Mouse (Mus musculus): ENCODE data around the gene Cd63.

Gene Cd63

DNA sequence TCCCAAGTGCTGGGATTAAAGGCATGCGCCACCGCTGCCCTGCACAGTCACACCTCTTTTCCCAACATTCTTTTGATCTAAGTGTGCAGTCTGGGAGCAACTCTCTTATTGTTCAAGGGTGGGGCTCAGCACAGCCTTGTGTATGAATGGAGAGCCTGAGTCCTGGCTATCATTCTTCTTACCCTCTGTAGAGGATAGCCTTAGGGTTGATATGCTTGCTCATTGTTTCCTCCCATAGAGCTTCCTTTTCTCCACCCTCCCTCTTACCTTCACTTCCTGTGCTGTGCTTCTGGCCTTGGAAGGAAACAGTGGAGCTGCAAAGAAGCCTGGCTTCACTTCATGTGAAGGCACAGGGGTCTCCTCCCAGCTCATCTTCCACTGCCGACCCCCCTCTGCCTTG lies at the start of gene Cd63:
Cd63 (plus strand) TSS at position 292 of the 400 bp plus-strand sequence.
- DNase-seq (ENCODE audit: low spot score in 2 of 2): no peak

DNA sequence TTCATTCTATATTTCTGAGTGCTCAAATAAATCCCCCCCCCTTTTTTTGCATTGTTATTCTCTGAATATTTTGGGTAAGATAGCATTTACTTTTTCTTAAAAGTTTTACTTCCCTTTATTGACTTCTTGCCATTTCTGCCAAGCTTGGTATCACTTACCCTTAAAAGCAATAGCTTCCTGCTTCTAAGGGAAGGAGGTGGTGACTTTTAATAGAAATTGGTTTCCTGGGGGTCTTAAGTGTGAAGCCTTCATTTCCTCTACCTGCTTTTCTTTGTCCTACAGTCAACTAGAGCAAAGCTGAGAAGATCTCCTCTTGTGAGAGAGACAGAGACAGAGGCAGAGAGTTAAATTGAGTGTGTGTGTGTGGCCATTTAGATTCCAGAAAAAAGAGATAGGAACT lies 39.6 kb upstream of the Cd63 start:
- no peak for DNase-seq (ENCODE audit: low spot score in 2 of 2)

DNA sequence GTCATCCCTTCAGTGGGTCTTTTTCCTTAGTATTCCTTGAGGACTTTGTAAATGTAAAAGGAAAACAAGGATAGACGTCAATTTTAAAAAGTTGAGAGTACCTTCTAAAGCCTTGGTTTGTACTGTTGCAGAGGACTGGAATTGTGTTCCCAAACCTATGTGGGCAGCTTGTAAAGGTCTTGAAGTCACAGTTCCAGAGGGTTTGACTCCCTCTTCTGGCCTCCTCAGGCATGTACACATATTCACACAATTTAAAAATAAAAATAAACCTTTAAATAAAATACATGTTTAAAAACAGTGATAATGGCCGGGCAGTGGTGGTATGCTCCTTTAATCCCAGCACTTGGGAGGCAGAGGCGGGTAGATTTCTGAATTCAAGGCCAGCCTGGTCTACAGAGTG lies 34.7 kb upstream of the Cd63 start:
- no peak for DNase-seq (ENCODE audit: low spot score in 2 of 2)

DNA sequence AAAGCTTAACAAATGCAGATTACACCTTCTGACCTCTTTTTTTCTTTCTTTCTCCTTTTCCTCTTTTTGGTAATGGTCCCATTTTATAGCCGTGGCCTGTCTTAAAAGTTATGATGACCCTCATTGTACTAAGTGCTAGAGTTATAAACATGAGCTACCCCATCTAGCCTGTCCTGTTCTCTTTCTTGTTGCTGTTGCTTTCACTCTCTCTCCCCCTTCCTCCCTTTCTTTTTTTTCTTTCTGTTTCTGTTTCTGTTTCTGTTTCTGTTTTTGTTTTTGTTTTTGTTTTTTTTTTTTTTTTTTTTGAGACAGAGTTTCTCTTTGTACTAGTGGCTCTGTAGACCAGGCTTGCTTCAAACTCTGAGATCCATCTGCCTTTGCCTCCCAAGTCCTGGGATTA lies 34.3 kb upstream of the Cd63 start:
- no peak for DNase-seq (ENCODE audit: low spot score in 2 of 2)

DNA sequence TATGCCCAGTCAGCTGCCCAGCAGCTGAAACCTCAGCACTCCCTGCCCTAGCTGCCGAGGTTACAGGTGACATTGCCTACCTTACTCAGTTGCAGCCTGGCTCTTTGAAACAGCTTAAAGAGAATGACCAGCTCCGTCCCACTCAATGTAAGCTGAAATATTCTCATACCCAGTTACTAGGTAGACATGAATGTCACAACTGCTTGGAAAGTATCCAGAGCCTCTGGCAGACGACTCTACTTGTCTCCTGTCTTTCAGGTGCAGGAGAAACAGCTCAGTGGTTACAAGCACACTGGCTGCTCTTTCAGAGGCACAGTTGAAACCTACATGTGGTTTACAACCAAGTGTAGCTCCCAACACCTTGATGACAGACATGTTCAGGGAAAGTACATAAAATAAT lies 30.4 kb upstream of the Cd63 start:
- no peak for DNase-seq (ENCODE audit: low spot score in 2 of 2)

DNA sequence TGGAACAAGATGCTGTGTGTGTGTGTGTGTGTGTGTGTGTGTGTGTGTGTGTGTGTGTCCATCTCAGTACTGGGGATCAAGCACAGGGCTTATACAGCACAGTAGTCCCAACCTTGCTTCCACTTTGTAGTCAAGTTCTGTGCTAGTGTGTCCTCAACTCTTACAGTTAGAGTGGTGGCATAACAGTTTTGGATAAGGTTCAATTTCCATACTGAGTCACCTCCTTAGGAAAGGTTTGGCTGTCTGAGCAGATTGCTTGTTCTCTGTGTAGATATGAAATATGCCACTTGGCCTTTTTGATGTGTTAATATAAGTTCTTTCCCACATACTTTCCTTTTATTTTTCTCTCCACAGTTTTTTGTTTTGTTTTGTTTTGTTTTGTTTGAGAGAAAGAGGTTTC lies 22.5 kb upstream of the Cd63 start:
- DNase-seq (ENCODE audit: low spot score in 2 of 2): no peak

DNA sequence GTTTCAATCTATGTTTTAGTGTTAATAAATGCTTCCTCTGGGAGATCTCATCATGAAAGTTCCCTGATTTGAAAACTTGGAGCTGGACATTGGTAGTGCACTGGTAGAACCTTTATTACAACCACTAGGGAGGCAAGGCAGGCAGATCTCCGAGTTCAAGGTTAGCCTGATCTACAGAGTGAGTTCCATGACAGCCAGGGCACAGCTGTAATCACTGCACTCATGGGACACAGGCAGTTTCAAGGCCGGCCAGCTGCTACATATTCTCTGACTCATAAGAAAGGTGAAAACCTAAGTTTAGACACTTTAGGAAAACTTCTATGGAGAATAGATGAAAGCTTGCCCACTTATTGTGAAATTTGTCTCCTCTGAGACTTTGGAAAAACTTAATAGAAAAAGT lies 22.0 kb upstream of the Cd63 start:
- DNase-seq (ENCODE audit: low spot score in 2 of 2): no peak

DNA sequence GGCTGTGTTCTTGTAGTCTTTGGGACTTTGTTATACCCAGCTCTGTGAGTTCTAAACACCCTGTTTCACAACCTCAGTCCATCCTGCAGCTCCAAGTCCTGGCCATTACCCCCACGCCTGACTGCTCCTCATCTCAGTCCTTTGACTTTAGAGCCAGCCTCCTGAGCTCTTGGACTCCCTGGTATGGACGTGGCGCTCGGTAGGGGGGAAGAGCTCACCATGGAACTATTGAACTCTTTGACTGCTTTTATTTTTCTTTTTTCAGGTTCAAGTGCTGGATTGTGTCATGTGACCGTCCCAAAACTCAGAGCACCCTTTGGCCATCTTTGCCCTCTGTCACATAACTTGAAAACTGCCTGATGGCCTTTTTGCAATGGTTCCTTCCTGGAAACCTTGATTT lies 18.7 kb upstream of the Cd63 start:
- DNase-seq (ENCODE audit: low spot score in 2 of 2): no peak

DNA sequence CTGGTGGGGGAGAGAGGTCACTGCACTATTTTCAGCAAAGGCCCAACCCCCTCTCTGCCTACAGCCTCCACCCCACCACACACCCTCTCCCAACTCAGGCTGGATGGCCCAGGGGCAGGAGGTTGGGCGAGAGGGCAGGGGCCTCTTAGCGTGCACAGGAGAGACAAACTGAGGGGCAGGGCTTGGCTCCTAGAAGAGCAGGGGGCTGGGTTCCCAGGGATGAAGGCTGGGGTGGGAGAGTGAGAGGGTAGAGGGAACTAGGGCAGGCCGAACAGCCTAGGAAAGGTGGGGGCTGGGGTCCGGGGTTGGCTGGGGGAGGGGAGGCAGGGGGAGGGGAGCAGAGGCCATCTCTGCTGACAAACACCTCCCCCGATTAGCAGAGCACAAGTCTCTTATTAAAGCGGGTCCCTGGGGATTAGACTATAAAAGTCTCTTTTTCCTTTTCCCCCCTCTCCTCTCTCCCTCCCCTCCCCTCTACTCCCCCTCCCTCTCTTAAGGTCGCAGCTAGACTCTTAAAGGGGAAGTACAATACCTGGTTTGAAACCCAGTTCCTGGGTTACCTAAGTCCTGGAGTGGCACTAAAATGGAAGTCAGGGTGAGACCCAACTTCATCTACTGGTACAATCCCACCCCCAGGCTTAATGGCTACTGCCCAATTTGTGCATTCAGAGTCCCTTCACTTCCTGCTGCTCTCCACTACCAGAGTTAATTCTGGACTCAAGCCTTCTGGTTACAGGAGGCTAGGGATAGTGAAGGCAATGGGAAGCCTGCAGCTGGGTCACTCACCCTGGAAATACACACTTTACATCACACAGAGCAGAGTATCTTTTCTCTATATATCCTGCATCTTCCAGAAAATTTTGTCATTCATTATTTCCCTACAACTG lies 11.6 kb upstream of the Cd63 start:
- DNase-seq (ENCODE audit: low spot score in 2 of 2): no peak

DNA sequence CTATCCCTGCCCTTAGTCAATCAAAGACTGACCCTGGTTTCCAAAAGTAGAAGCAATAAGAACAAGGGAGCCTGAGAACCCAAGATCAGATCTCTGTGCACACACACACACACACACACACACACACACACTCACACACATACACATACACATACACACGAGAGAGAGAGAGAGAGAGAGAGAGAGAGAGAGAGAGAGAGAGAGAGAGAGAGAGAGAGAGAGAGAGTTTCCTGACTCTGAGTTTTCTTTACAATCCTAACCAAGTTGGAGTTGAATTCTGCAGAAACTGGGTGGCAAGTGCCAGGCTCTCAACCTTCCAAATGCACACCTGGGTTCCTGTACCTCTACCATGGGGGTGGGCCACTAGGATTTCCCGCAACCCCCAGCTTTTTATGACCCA lies 10.9 kb upstream of the Cd63 start:
- DNase-seq (ENCODE audit: low spot score in 2 of 2): no peak

DNA sequence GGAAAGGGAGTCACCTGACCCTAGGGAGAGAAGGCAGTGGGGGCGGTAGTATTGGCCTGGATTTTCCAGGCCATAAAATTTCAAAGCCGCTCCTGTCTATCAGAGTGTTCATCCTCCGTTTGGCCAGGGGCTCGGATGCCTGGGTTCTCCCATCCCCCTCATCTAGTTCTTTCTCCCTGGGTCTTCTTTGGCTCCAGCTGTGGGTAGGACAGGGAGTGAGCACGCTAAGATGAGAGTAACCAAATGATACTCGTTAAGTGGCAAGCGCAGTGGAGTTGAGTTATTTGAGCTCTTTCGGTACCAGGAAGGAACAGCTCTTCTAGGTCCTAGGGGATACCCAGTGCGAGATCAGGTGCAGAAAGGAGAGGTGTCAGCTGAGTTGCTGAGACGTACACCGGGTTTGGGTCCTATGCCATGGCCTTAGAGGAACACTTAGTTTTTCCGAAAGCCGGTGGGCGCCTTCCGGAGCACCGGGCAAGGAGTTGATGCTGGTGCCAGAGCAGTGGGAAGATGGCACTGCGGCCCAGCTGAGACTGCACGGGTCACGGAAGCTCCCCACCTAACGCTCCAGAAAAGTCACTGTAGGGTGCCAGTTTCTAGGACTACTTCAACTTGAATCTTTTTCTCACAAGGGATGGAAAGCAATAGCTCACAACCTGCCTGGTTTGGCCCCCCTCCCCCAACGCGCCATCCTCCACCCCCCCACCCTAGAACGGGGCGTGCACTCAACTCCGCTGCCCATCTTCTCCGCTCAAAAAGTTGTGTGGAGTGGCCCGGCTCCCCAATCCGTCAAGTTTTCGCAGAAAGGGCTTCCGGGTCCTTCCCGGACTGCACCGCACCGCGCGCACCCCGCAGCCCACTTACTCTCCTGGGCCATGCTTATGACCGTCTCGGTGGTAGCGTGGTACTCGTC lies 10.2 kb upstream of the Cd63 start:
- no peak for DNase-seq (ENCODE audit: low spot score in 2 of 2)

DNA sequence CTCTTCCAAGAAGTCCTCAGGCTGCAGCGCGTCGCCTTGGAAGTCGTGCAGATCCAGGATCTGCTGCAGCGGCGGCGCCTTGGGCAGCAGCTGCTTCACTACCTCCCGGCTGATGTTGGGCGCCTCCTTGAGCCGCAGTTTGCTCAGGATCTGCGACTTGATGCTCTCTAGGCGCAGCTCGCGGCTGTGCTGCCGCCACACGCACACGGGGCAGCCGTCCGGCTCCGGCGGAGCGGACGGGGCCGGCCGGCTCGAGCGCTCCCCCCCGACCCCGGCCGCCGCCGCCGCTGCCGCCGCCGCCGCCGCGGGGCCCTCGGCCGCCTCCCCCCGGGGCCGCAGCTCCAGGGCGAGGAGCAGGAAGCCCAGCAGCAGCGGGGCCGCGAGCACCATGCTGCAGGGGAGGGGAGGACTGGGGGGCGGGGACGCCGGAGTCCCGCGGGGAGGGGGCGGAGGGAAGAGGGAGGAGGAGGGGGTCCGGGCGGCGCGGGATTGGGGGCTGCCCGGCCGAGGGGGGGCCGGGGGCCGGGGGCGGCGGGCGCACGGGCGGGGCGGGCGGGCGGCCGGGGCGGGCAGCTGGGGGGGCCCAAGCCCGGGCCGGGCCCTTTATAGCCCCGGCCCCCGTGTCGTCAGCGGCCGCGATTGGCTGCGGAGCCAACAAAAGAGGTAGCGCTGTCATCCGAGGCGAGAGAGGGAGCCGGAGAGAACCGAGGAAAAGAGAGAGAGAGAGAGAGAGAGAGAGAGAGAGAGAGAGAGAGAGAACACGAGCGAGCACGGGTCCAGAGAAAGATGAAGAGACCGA lies 9.3 kb upstream of the Cd63 start, which contains the start of gene Gdf11:
Gdf11 (minus strand) TSS at position 423 of the 799 bp plus-strand sequence.
- DNase-seq (ENCODE audit: low spot score in 2 of 2): peak in 1 of 2 experiments; percentile 32

DNA sequence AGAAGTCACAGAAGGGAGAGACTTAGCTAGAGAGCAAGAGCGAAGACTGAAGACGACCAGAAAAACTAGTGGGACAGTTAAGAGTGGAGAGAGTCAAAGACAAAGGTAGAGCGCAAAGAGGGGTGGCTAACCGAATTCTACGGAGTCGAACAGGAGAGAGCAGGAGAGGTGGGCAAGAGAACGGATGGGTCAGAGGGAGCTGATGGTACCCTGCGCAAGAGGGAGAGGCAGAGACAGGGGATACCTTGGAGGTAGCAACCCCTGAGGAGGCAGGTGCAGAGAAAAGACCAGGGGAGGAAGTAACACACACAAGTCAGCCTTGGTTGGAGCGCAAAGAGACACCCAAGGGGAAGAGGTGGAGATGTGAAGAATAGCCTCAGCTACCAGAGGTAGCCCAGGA lies 8.5 kb upstream of the Cd63 start:
- no peak for DNase-seq (ENCODE audit: low spot score in 2 of 2)

DNA sequence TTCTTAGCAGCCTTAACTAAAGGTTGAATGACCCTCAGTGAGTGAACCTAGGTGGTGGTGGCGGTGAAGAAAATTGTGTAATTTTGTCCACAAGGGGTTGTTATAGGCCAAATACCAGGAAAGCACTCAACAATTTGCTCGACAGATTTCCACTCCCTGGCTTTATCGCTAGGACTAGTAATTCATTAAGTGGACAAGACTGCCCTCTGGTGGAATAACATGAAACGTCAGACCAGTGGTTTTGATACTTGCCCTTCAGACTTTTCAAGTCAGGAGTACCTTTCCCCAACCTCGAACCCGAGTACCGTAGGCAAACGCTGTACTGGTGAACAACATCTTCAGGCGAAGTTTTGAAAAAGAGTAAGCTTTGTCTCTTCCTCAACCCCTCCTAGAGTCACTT lies 5.4 kb upstream of the Cd63 start:
- peak in 1 of 2 experiments; percentile 74 for DNase-seq (ENCODE audit: low spot score in 2 of 2)

DNA sequence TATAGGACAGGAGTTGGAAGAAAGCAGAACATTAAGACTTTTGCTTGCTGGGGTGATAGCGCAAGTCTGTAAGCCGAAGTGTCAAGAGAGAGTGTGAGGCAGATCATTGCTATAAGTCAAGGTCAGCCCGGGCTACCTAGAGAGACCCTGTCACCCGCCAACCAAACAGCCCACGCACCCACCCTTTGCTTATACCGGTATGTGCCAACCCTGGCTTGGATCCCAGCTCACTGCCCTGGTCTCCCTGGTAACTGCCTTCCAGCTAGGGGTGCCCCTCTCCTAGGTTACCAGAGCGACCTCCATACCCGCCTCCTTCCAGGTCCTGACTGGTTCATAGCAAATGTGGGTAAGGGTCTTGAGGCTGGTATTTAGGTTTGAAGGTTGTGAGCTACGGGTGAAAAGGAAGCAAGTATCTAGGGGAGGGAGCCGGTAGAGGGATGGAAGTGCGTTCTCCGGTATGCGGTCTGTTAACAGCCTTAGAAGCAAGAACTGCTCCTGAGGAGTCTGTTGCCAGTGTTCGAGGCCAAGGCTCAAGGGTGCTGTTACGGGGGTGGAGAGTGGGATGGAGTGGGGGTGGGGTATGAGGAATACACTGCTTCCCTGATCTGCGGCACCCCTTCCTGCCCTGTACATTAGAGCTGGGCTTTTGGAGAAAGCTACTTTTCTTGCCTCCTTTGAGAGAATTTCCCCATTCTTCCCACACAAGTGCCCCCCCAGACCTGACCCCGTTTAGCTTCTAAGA lies 4.7 kb upstream of the Cd63 start:
- no peak for DNase-seq (ENCODE audit: low spot score in 2 of 2)

DNA sequence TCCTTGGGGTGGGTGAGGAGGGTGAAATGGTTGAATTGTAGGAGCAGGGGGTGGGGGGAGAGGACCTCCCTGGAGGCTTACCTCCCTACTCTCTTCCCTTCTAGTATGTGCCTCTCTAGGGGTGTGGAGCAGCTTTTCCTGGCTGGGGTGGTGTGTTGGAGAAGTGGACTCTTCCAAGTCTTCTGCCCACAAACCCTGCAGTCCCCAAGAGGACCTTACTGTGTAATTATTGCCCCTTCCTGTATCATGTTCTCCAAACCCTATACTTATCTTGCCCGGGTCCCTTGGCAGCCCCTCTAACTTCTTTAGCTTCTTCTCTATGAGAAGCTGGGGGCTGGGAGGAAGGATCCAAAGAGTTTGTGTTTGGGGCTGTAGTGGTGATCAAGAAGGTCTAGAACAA lies 4.0 kb upstream of the Cd63 start:
- DNase-seq (ENCODE audit: low spot score in 2 of 2): no peak

DNA sequence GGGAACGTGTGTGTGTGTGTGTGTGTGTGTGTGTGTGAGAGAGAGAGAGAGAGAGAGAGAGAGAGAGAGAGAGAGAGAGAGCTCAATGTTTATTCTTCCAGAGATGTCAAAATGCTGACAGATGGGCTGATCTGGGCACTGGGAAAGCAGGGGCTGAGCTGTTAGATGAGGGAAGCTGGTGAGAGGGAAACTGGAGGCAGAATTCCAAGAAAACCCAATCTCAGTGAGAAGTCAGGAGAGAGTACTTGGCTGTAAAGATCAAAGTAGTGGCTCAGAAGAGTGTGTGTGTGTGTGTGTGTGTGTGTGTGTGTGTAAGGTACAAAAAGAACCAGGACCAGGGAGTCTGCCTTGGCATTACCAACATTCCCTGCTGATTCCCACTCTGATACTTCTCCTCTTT lies 3.3 kb upstream of the Cd63 start:
- DNase-seq (ENCODE audit: low spot score in 2 of 2): no peak

DNA sequence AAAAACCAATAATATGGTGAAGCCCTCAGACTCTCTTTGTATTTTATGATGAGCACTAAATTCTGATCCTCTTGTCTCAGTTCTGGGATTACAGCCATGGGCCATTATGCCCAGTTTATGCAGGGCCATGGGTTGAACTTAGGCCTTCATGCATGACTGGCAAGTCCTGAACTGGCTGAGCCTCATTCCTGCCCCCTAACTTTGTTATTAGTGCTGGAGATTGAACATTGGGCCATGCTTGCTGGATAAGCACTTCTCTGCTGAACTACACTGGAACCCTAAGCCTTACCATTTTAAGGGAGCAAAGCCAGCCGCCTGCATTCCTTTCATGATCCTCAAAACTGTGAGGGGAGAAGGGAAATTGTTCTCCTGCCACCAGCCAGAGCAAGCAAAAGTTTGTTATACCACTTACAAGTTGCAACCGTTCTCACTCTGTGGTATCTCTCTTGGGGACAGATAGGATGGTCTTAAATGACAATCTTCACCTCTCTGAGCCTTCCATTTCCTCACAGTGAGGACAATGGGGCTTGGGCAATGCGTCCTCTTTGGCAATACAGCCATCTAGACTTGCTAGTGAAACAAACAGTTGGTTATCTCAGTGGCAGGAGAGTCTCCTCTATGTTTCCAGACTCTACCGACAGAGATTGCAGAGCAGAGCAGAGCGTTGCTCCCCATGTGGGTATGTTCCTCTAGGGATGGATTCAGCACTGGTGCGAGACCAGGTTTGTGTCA lies 864 bp upstream of the Cd63 start:
- DNase-seq (ENCODE audit: low spot score in 2 of 2): no peak

DNA sequence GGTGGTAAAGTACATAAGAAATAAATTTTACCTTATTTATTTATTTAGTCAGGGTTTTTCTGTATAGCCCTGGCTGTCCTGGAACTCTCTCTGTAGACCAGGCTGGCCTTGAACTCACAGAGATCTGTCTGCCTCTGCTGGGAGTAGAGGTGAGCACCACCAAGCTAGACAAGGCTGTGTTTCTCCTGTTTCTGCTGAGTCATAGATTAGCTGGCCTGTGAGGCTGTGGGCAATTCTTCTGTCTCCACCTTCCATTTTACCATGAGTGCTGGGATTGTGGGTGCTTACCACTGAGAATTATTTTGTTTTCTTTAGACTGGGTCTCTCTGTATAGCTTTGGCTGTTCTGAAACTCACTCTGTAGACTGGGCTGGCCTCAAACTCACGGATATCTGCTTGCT lies 620 bp downstream of the Cd63 start:
- no peak for DNase-seq (ENCODE audit: low spot score in 2 of 2)

DNA sequence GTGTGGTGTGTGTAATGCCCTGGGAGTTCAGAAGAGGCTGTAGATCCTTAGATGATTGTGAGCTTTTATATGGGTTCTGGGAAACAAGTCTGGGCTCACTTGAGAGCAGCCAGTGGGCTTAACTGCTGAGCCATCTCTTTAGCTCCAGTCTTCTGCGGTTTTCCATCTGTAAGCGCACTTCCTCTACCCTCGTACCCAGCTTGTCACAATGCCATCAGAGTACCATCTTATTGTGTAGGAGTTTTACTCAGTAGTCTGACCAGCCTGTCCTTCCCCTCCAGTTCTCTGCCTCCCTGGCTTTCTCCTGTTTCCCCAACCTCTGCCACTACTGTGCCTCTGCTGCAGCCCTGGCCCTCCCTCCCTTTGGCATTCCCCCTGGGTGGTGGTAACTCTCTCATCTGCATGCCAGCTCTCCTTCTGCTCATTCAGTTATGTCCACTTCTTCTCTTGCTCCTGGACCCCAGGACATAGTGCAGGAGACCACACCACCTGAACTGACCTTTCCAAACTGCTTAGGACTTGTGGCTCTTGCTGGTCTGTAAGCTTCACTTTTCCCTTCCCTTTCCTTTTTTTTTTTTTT lies 1.7 kb downstream of the Cd63 start:
- DNase-seq (ENCODE audit: low spot score in 2 of 2): no peak
